Mouse (Mus musculus): Measurements from ENCODE around the gene Robo3. TPM values are rescaled to one million over a fixed set of nuclear protein-coding genes. Genes with fewer than 3 reads are reported as not detected.

Gene Robo3
- total and polyA plus RNA-seq, 2 experiments = 0.67 TPM; not detected in 1

DNA sequence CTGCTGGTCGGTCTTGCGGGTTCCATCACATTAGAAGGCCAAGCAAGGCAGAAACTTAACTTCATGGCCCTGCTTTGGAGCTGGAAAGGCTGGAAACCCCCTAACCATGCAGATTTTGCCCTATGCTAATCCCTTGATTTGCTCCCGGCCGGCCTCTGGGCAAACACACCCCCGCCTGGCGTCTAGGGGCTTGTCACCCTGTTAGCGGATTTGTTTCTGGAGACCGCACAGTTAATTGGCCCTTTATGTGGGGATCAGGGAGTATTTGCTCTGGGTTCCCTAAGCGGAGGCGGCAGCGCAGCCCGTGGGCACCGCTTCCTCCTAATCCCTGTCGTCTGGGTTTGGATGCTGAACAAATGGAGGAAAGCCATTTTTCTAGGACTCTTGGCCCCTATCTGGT, 1.9 kb upstream of the Robo3 start:
- Histone ChIP-seq H3K27me3 (ENCODE audit: control insufficient read depth, insufficient read depth, low read length) (no peaks in the 10 kb centered on the region; the same call in 1 of the 2 replicates), H3K4me3 (ENCODE audit: insufficient read depth, low read depth, low read length) (no peak overlapping the region), H3K36me3 (ENCODE audit: control insufficient read depth, insufficient read depth, low read length) (no peaks in the 10 kb centered on the region), H3K4me1 (ENCODE audit: control insufficient read depth, insufficient read depth, low read length) (no peaks in the 10 kb centered on the region), H3K9ac (ENCODE audit: low read depth, low read length) (no peak overlapping the region), H3K79me2 (ENCODE audit: control insufficient read depth, insufficient read depth, low read length) (no peaks in the 10 kb centered on the region), H3K27ac (replicated peaks; ENCODE audit: insufficient read depth, low read depth, low read length) (no peak overlapping the region)
- no peak for DNase-seq (ENCODE audit: extremely low read depth, low read depth, low spot score)
- TF ChIP-seq CTCF (IDR thresholded peaks at IDR 0.05; ENCODE audit: low read depth, low read length) (no peak), POLR2A (IDR thresholded peaks at IDR 0.05; ENCODE audit: extremely low read depth, insufficient read depth, low read length) (no peak)
- 12% methylated on average over 14 of the region's 14 CpGs for WGBS

- Histone ChIP-seq H3K9ac (ENCODE audit: low read depth, low read length) (no peak overlapping the region), H3K27me3 (ENCODE audit: control insufficient read depth, insufficient read depth, low read length) (no peaks in the 10 kb centered on the region; the same call in 1 of the 2 replicates), H3K4me1 (ENCODE audit: control insufficient read depth, insufficient read depth, low read length) (no peaks in the 10 kb centered on the region), H3K4me3 (ENCODE audit: insufficient read depth, low read depth, low read length) (no peak overlapping the region), H3K79me2 (ENCODE audit: control insufficient read depth, insufficient read depth, low read length) (no peaks in the 10 kb centered on the region), H3K36me3 (ENCODE audit: control insufficient read depth, insufficient read depth, low read length) (no peaks in the 10 kb centered on the region), H3K27ac (replicated peaks; ENCODE audit: insufficient read depth, low read depth, low read length) (no peak overlapping the region)
- WGBS = 4% methylated on average over 18 of the region's 18 CpGs
- TF ChIP-seq CTCF (IDR thresholded peaks at IDR 0.05; ENCODE audit: low read depth, low read length) (no peak), POLR2A (IDR thresholded peaks at IDR 0.05; ENCODE audit: extremely low read depth, insufficient read depth, low read length) (no peak)
- no peak for DNase-seq (ENCODE audit: extremely low read depth, low read depth, low spot score)
Measured at GRCm38 (mm10) chr9:37433823-37434560, 946 bp upstream of the Robo3 start.

DNA sequence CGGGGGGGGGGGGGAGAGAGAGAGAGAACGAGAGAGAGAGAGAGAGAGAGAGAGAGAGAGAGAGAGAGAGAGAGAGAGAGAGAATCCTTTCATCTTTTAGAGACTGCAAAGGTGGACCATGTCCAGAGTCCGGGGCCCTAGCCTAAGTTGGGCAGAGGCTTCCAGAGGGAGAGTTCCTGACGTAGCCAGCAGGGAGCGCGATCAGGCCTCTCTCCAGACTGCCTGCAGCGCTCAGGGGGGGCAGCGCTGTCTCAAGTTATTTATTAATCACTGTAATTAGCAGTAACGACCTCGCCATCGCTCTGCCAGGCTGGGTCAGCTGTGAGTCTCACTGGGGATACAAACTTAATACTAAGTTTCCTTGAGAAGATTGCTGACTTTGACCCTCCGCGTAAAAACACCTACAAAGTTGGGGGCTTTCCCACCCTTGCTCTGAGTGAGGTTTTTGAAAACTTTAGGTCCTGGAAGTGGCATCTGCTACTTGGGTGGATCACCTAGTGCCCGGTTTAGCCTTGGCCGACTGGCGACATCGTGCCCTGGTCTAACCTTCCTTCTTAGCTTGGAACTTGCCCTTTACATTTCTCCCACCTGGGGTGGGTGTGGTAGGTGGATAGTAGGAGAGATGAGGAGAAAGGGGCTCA, 900 bp downstream of the Robo3 start:
- Histone ChIP-seq H3K4me1 (ENCODE audit: control insufficient read depth, insufficient read depth, low read length) (no peaks in the 10 kb centered on the region), H3K36me3 (ENCODE audit: control insufficient read depth, insufficient read depth, low read length) (no peaks in the 10 kb centered on the region), H3K27me3 (ENCODE audit: control insufficient read depth, insufficient read depth, low read length) (no peaks in the 10 kb centered on the region; the same call in 1 of the 2 replicates), H3K4me3 (ENCODE audit: insufficient read depth, low read depth, low read length) (no peak overlapping the region), H3K79me2 (ENCODE audit: control insufficient read depth, insufficient read depth, low read length) (no peaks in the 10 kb centered on the region), H3K27ac (replicated peaks; ENCODE audit: insufficient read depth, low read depth, low read length) (no peak overlapping the region), H3K9ac (ENCODE audit: low read depth, low read length) (no peak overlapping the region)
- WGBS = 3% methylated on average over 16 of the region's 17 CpGs
- TF ChIP-seq POLR2A (IDR thresholded peaks at IDR 0.05; ENCODE audit: extremely low read depth, insufficient read depth, low read length) (no peak), CTCF (IDR thresholded peaks at IDR 0.05; ENCODE audit: low read depth, low read length) (peak; percentile 53)
- no peak for DNase-seq (ENCODE audit: extremely low read depth, low read depth, low spot score)

GRCm38 (mm10) chr9:37430582-37430981, 2.5 kb downstream of the Robo3 start:
- H3K9ac ChIP-seq (ENCODE audit: low read depth, low read length) = no peak overlapping the region
- no peak for TF ChIP-seq POLR2A (IDR thresholded peaks at IDR 0.05; ENCODE audit: extremely low read depth, insufficient read depth, low read length)
- peak; percentile 80 for TF ChIP-seq CTCF (IDR thresholded peaks at IDR 0.05; ENCODE audit: low read depth, low read length)
- DNase-seq (ENCODE audit: extremely low read depth, low read depth, low spot score) = peak; percentile 65
- H3K79me2 ChIP-seq (ENCODE audit: control insufficient read depth, insufficient read depth, low read length) = no peaks in the 10 kb centered on the region
- no peak overlapping the region for H3K4me3 ChIP-seq (ENCODE audit: insufficient read depth, low read depth, low read length)
- no peaks in the 10 kb centered on the region; the same call in 1 of the 2 replicates for H3K27me3 ChIP-seq (ENCODE audit: control insufficient read depth, insufficient read depth, low read length)
- H3K4me1 ChIP-seq (ENCODE audit: control insufficient read depth, insufficient read depth, low read length) = no peaks in the 10 kb centered on the region
- no peaks in the 10 kb centered on the region for H3K36me3 ChIP-seq (ENCODE audit: control insufficient read depth, insufficient read depth, low read length)
- no peak overlapping the region for H3K27ac ChIP-seq (replicated peaks; ENCODE audit: insufficient read depth, low read depth, low read length)
- 6% methylated on average over 12 of the region's 12 CpGs for WGBS

DNA sequence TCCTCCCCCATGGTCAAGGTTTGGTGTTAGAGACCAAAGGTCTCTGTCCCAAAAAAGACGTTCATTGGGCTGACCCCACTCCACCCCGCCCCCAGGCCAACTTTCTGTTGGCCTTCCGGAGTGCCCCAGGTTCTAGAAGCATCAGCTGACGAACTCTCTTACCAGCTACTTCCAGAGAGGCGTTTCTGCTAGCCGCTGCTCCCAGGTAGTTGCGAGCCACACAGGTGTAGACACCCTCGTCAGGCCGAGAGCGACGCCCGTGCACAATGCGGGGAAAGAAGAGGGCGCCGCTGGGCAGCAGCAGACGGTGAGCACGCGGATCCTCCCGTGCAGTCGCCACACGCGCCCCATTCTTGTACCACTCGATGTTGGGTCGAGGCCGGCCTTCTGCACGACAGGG, 3.7 kb downstream of the Robo3 start:
- Histone ChIP-seq H3K27me3 (ENCODE audit: control insufficient read depth, insufficient read depth, low read length) (no peaks in the 10 kb centered on the region; the same call in 1 of the 2 replicates), H3K36me3 (ENCODE audit: control insufficient read depth, insufficient read depth, low read length) (no peaks in the 10 kb centered on the region), H3K4me1 (ENCODE audit: control insufficient read depth, insufficient read depth, low read length) (no peaks in the 10 kb centered on the region), H3K4me3 (ENCODE audit: insufficient read depth, low read depth, low read length) (no peak overlapping the region), H3K79me2 (ENCODE audit: control insufficient read depth, insufficient read depth, low read length) (no peaks in the 10 kb centered on the region), H3K27ac (replicated peaks; ENCODE audit: insufficient read depth, low read depth, low read length) (no peak overlapping the region), H3K9ac (ENCODE audit: low read depth, low read length) (no peak overlapping the region)
- WGBS = 20% methylated on average over 26 of the region's 26 CpGs
- DNase-seq (ENCODE audit: extremely low read depth, low read depth, low spot score) = no peak
- TF ChIP-seq POLR2A (IDR thresholded peaks at IDR 0.05; ENCODE audit: extremely low read depth, insufficient read depth, low read length) (no peak), CTCF (IDR thresholded peaks at IDR 0.05; ENCODE audit: low read depth, low read length) (no peak)
